Mouse (Mus musculus) cerebellum, adult 18-20 months (tissue): ENCODE measurements around the gene Kdr.

Source experiments
- DNase-seq, 2 experiments: peaks; one replicate each; pipeline ENCODE4 v3.0.0; 2021

Gene Kdr

DNA sequence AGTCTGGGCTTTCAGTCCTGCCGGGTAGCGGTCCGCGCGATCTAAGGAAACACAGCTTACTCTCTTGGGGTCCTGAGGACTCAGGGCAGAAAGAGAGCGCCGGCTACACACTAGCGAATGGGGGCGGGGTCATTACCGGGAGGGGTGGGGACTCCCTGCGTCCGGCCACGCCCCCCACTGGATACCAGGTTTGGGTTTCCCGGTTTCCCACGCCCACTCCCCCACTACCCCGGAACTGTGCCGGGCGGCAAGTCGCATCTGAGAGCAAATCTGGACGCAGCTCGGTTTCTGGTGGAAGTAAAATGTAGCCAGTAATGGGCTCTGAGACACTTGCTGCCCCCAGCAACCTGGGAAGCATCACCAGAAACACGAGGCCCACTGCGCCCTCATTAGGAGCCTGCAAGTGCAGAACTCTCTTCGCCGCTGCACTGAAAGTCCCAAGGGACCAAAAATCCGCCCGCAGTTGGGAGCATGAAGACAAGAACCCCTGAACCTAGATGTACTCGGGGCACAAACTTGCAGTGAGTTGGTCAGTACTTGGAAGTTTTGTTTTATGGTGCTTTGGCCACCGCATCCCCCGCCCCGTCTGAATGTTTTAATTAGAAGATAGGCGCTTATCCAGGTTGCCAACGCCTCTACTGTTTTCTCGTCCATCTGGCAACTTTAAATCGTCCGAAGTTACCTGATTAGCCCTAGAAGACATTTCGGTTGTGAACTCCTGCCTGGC lies at the start of gene Kdr:
Kdr (minus strand) TSS at position 85 of the 727 bp plus-strand sequence.
- peak; percentile 2 to 10 for DNase-seq

DNA sequence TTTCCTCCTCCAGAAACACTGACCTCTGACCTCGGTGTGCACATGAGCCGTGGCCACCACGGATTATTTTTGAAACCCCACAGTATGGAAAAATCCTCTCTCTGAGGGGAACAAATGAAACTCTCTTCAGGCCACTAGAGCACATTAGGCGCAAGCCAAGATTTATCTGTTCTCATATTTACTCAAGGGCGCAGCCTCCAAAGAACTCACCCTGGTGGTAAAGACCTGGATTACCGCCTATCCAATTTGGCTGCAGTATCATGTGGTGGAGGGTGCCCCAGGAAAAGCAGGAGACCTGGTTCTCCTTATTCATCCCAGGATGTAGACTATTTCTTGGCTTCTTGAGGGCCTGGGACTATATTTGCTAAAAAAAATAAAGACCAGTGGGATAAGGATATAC lies 48.5 kb upstream of the Kdr start:
- no peak for DNase-seq

DNA sequence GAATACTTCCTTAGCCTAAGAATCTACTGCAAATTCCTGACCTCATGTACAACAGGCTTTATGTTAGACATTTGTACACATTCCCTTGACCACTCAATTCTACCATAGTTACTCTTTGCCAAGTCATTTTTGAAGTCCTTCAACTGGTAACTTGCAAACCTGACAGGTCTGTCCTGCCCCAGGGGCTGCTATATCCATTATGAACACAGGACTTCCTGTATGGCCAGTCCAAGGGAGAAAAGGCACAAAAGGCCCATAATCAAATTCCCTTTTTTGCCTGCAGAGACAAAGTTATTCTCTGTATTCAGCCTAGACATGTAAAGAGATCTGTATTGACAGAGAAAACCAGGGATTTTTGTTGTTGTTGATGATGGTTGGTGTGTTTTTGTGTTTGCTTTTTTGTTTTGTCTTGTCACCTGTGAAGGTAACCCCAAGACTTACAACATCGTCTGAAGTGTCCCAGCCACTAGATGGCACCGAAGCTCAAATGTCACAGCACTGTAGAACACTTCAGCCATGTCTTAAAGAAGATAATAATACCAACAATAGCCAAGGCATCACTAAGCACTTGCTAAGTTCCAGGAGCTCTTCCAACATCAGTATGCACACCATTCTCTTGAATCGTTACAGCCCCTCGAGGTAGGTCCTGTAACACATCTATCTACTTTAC lies 47.9 kb upstream of the Kdr start:
- DNase-seq, result peak; percentile 31 to 42

DNA sequence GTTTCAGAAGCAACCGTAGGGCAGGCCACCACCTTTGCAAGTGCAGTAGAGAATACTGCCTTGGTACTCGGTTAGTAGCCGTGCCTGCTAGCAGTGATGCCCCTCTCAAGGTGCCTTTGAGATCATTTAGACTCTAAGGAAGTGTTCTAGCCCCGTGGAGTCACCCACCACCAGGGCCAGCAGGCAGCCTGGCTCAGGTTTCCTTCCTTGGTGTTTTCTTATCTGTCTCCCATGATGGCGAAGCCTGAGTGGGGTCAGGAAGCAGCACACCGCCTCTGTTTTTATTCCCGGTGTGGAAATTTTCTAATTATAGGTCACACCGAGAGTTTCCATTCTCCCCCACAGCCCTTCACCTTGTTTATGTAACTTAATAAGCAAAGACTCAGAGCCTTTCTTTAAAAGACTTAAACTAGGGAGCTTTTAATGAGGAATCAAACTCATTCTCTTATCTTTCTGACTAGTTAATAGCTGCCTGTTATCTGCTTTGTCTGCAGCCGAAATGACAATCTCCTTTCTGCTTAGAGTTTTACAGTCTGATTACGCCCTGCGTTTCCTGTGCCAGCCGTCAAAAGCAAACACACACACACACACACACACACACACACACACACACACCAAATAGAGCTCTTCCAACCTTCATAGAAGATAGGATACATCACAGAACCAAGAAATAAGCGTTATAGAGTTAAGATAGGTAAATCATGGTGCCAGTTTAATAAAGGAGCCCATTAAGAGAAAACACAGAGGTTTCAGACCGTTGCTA lies 44.9 kb upstream of the Kdr start:
- DNase-seq, result no peak

DNA sequence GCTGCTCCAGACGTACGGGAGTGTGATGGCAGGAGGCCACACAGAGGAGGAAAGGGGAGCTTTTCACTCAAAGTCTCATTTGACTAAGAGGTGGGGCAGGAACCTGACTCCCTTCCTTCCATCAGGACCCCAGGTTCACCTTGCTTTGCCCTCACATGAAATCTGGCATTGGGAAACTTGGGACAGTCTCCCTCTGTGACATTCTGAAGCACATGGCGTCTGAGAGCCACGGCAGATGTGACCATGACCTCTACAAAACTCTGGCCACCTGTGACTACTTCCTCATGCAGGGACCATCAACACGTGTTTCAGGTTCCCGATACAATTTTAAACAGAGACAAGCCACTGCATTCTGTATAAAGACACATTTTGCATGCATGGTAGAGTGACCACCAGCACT lies 44.2 kb upstream of the Kdr start:
- DNase-seq, result no peak

DNA sequence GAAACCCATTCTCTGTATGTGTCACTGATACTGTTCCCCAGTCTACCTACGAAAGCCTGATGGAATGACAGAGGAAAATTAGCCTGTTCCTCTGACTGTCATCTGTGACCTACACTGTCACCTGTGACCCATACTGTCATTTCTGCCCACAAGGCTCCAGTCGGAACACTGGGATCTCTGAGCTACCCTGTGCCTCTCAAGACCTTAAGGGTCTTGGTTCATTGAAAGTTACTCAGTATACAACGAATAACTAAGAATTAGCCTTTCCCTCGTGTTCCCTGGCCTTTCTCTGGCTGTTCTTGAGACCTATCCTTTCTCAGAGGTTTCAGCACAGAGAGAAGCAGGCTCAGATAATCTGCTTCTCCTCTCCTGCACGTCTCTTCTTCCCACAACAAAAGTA lies 40.1 kb upstream of the Kdr start:
- DNase-seq, result no peak

DNA sequence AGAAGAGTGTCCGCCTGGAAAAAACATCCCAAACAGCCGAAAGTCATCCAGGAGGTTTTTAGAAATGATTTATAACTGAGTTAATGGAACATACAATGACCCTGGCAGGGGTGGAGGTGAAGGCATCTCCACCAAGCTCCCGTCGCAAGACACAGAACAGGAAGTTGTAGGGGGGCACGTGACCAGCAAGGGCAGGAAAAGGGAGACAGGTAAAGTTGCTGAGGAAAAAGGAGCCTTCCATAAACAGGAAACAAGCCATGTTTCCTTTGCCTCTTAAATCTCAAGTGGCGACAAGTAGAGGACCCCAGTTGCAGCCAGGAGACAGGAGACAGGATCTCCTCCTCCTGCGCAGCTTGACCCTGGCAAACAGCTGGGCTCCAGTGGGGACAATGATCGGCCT lies 37.8 kb upstream of the Kdr start:
- no peak for DNase-seq

DNA sequence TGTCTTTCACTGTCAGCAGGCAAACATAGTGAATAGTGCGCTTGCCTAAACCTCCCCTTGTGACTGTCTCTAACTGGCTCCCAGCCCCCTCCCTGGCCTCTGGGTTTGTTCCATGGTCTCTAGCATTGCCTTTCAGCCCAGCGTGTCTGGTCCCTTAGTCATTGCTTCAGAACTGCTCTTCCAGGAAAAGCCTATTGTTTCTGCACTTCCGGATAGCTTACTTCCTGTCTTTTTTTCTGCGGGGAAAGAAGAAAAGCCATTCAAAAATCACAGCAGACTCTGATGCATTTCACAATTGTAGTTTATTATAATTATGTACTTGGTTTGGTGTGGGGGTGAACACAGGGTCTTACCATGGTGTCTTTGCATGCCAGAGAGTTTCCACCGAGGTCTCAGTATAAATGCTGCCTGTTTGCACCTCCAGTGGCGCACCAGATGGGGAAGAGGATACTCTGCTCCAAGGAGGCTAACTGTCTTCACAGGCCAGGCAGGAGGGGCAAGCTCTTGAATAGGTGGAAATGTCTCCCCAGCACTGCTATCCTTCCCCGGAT lies 35.7 kb upstream of the Kdr start:
- no peak for DNase-seq

DNA sequence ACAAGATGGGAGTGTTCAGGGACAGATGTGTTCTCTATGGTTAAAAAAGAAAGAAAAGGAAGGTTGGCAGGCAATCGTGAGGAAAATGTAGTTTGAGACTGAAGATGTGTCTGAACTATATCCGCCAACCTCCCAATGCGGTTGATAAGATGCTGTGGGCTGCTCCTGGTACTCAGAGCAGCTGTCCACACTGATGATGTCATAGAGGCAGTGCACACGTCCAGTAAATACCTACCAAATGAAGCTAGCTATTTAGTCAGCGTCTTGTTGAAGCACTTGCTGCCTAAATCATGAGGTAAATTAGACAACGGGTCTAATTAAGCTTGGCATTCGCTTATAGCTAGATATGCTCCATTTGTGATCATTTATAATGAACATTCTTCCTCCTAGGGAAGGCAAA lies 28.1 kb upstream of the Kdr start:
- no peak for DNase-seq

DNA sequence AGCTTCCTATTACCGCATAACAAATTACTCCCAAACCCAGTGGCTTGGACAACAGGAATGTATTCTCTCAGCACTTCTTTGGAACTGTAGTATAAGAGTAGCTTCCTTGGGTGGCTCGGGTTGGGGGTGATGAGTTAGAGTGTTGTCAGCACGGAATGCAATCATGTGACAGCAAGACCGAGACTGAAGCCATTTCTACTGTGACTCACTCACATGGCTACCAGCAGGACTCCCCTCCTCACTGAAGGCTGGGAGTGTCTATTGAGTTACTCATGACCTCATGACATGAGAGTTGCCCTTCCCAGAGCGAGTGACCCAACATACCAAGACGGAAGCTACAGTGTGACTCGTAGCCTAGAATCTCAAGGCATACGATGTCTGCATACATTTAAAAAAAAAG lies 12.0 kb upstream of the Kdr start:
- no peak for DNase-seq

DNA sequence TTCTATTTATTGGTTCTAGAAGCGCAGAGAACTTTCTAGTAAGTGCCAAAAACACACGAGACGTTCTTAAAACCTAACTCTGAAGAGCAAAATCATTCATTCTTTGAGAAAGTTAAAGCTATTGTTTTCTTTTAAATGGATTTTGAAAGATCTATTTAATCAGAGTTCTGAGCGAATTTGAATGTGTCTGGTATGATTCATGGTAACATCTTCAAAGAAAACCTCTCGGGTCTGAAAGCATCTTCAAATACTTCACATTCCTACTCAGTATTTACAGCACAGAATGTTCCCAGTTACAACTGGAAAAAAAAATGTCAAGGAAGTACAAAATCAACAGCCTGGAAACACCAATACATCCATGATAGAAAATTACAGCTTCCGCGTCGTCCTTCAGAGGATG lies 9.3 kb upstream of the Kdr start:
- DNase-seq, result no peak

DNA sequence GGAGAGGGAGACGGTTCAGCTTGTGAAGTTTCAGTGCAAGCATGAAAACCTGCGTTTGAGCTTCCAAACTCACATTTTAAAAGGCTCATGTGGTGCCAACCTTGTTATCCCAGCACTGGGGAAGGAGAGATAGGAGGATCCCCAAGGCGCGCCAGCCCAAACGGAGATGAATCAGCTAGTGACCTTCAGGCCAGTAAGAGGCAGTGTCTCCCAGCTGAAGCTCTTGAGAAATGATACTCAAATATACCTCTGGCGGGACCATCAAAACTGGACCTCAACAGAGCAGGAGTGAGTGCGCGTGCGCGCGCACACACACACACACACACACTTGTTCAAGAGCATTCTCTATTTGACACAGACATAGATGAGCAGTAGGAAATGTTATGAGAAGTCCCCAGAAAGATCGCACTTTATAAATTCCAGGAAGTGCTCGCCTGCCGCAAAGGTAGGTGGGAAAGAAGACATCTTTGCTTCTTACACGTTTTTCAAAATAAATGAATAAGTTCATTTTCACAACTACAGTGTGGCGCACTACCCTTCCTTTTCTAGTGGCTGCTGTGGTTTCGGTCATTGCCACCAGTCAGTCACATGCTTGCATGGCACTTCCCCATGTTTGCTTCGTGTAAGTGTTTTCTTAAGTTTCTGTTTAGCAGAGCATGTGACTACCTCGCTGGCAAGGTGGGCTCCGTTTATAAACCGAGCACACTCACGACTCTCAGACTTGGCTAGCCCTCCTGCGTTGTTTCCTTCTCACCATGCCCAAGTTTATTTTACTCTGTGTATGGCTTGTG lies 2.5 kb upstream of the Kdr start:
- DNase-seq, result no peak

DNA sequence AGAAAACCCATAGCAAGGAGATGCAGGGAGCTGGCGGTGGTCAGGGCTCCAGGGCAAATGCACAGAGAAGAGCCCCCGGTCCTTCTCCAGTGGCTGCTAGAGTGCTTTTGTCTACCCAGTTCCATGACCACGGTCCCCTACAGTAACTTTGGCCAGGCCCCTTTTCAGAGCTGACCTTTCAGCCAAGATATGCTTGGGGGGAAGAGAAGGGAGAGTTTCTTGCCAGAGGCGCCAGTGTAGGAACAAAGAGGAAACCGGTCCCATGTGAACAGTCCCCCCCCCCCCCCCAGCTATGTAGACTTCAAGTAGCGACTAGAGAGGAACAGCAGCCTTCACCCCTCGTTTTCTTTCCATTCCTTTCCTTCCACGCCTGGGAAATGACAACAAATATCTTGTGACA lies 850 bp upstream of the Kdr start:
- DNase-seq, result no peak

DNA sequence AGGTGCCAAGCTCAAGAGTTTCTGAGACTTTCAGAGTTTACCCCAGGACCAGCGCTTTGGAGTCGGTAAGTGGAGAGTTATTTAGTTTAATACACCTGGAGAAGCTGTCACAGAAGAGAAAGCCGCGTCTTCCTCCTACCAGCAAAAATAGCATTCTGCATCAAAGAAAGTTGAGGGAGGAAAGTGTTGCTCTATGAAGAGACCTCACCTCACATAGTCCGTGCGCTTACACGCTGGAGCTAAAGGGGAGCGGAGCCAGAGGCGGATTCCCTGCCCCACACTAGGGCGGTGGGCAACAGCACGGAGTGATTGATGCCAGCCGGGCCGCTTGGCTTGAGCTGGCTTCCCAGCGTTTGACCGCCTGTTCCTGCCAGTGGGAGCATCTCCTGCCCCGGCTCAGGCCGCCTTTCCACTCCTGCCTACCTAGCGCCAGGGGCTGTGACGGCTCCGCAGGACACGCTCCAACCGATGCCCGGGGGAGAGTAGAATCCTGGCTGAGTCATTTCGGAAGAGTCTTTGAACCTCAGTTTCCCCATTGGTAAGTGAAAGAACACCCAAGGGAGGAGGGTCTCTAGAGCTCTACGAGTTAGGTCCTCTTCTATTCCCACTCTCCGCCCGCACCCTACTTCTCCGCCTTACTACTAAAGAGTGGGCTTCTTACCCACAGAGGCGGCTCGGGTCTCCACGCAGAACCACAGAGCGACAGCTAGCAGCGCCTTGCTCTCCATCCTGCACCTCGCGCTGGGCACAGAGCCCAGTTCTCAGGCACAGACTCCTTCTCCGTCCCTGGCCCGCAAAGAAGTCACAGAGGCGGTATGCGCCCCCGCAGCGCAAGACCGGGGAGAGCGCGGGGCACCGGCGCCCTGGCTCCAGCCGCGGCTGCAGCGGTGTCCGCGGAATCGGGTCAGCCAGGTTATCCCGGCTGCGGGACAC lies 551 bp downstream of the Kdr start:
- DNase-seq, result peak; percentile 2 to 8

DNA sequence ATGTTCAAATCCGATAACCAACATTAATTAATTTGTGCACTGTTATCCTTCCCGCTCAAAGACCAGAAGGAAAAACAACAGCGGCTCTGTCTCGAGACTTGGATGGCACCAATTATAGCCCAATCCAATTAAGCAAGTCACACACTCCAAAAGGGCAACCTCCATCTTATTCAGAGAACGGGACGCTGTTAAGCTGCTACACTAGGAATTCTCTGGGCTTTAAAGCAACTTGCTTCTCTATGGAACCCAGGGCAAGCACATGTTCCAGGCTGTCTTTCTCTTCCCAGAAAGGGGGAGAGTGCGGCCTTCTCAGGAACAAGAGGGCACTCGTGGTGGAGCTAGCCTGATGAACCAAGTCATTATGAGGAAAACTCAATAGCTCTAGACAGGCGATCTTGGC lies 1.6 kb downstream of the Kdr start:
- no peak for DNase-seq

DNA sequence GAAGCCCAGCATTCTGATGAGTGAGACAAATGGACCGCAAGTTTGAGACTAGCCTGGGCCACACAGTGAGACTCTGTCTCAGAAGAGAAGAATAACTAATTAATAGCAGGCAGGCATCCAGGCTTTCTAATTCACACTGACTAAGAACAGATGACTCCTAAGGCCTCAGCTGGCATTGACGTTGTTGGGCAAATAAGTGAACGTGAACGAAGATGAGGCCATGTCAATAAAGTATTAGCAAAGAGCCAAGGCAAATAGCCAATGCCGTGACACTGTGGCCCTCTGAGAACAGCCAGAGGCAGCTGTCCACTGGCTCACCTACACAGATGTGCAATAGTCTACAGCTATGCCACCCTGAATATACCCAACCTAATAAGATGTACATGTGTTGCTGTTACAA lies 2.9 kb downstream of the Kdr start:
- no peak for DNase-seq

DNA sequence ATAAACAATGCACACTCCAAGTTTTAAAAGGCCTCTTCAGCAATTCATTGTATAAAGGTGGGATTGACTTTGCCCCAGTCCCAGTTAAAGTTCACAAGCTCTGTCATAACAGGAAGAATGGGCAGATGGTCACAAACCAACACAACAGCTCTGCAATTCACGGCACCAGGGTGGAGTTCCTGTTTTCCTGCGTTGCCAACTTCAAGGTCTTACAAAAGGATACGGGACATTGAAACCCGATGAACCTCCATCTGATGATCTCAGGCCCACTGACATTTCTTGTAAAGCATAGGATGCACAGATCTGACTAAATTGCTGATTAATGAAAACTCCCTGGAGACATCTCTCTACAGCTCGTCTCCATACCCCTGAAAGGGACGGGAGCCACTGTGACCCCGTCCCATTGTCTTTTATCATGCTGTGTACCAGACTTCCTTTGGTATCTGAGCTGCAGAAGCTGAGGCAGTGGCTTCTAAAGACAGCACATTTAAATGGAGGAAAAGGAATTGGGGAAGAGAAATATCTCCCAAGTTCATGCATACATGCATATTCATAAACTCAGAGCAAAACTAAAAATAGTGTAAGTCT lies 3.6 kb downstream of the Kdr start:
- no peak for DNase-seq

DNA sequence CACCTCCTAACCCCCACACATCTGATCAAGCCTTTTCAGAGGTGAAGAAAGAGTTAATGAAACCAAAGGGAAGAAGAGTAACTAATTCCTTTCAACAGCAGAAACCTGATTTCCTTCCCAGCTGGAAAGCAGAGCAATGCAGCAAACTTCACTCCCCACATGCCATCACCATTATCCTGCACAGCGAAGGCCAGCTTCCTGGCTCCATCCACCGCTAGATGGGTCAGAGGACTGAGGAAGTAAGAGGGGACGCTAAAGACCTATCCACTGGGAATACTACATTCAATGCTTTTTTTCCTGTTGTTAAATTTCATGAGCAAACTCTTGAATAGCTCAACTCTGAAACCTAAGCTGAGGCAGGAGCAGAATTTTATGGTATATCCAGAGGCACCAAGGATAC lies 8.4 kb downstream of the Kdr start:
- DNase-seq, result no peak

DNA sequence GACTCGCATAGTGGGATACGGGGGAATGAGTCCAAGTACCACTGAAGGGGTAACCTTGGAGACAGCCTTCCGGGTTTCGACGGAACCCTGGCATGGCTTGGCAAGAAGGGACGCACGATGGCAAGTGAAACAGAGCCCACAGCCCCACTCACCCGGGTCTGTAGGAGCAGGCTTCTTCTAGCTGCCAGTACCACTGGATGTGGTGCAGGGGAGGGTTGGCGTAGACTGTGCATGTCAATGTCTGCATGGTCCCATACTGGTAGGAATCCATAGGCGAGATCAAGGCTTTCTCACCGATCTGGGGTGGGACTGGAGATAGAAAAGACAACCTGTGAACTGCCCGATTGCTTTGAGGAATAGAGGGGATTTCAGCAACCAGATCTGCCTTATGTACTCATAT lies 15.7 kb downstream of the Kdr start:
- DNase-seq, result no peak

DNA sequence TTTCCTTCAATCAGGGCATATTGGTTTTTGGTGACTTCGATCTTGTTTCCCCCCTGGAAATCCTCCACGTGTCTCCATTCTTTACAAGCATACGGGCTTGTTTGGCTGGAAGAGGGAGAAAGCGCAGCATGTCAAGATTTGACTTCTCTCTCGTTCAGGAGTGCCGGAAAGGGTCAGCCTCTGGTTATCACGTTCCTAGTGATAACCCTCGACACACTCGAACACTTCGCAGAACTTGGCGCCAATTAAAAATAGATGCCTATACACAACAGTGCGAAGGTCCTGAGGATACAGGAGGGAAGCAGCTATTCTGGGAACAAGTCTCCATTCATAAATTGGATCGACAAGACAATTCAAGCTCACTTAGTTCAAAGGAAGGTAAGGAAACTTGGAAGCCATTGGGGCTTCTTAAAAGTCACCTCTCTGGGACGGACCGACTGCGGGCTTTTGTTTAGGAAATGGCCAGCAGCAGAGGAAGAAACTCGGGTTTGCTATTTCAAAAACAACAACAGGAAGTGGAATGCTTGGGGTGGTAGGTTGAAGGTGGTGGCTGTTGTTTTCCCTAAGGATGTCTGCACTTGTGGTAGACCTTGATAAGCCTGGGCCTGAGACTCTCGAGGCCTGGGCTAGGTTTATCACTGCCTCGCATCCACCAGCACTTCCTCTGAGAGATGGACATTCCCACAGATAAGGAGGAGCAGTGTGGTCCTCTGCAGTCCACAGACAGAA lies 16.4 kb downstream of the Kdr start:
- no peak for DNase-seq

DNA sequence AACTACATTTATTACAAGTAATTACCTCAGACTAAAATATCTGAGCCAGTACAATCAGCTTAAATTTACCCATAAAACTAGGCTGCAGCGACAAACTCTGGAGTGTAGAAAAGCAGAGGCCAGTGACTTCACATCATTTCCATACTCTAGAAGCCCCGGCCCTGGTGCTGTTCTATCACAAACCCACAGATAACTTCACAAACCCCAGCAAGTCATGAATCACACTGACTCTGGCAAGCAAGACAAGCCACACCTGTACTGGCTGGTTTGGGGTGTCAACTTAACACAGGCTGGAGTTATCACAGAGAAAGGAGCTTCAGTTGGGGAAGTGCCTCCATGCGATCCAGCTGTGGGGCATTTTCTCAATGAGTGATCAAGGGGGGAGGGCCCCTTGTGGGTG lies 18.4 kb downstream of the Kdr start:
- no peak for DNase-seq
